In genomic region chr13:28931266-28931665, GRCm38 (mm10) we compare ENCODE assay signal across 11 mouse cellular contexts. TPM values are rescaled to one million over a fixed set of nuclear protein-coding genes. Genes with fewer than 3 reads are reported as not detected.
DNase-seq lines count a peak whose midpoint lies in the region; ATAC-seq and TF ChIP-seq lines count a peak whose summit lies in the region.
"Had no signal": no experiment of that assay in that cellular context is flagged by ENCODE, and none has a peak within 500 bp of the region (broad histone marks: within the 10 kb centered on the region; RNA-seq: fewer than 3 reads in every experiment).

No protein-coding gene starts in this region.

- H3K4me2 ChIP-seq in hindbrain, embryonic 13.5 days = no peak overlapping the region
- no peak overlapping the region for H3K4me2 ChIP-seq in hindbrain, embryonic 12.5 days (replicated peaks)
- H3K4me2 ChIP-seq in midbrain, postnatal 0 days (ENCODE audit: low read depth, low read length, poor library complexity, severe bottlenecking) = no peak overlapping the region
- H3K4me2 ChIP-seq: neural tube, embryonic 13.5 days had no signal

- WGBS in hindbrain, embryonic 13.5 days = 90% methylated on average over 3 of the region's 3 CpGs
- WGBS in hindbrain, embryonic 12.5 days = 79% methylated on average over 3 of the region's 3 CpGs
- 97% methylated on average over 3 of the region's 3 CpGs for whole genome bisulfite sequencing in midbrain, postnatal 0 days

- no peak overlapping the region for H3K4me3 ChIP-seq in hindbrain, embryonic 13.5 days
- no peak overlapping the region for H3K4me3 ChIP-seq in hindbrain, embryonic 12.5 days
- no peak overlapping the region for H3K4me3 ChIP-seq in brown adipose tissue, adult 24 weeks (ENCODE audit: insufficient read depth, low read depth, low read length)
- H3K4me3 ChIP-seq in midbrain, postnatal 0 days (ENCODE audit: low read depth, low read length) = no peak overlapping the region
- H3K4me3 ChIP-seq: neural tube, embryonic 13.5 days had no signal

- DNase-seq in heart, postnatal 4 days = peak; percentile 45
- DNase-seq in lung, postnatal 14 days = peak; percentile 5
- no peak for DNase-seq in midbrain, postnatal 0 days (ENCODE audit: low spot score)
- DNase-seq in cerebellum, postnatal 14 days = no peak
- no peak for DNase-seq in right cerebral cortex, postnatal 10 days (ENCODE audit: low spot score in 2 of 2)

- no peaks in the 10 kb centered on the region for H3K4me1 ChIP-seq in hindbrain, embryonic 13.5 days (replicated peaks)
- H3K4me1 ChIP-seq in hindbrain, embryonic 12.5 days = peaks cover 7% of the 10 kb centered on the region
- H3K4me1 ChIP-seq in brown adipose tissue, adult 24 weeks (ENCODE audit: control insufficient read depth, insufficient read depth, insufficient read length, low read length) = peaks cover 13% of the 10 kb centered on the region
- H3K4me1 ChIP-seq in midbrain, postnatal 0 days (ENCODE audit: insufficient read depth, low read length) = 0 out of 2 replicates have a peak, but pooled peaks cover 3% of the 10 kb centered on the region
- H3K4me1 ChIP-seq: neural tube, embryonic 13.5 days had no signal

- H3K36me3 ChIP-seq in hindbrain, embryonic 13.5 days = no peaks in the 10 kb centered on the region
- H3K36me3 ChIP-seq in hindbrain, embryonic 12.5 days = no peaks in the 10 kb centered on the region
- no peaks in the 10 kb centered on the region for H3K36me3 ChIP-seq in midbrain, postnatal 0 days (ENCODE audit: insufficient read depth, low read length)
- H3K36me3 ChIP-seq: neural tube, embryonic 13.5 days had no signal

- TF ChIP-seq CTCF in midbrain, postnatal 0 days (IDR thresholded peaks at IDR 0.05) = no peak

- no peaks in the 10 kb centered on the region for H3K9me3 ChIP-seq in hindbrain, embryonic 13.5 days
- no peaks in the 10 kb centered on the region for H3K9me3 ChIP-seq in hindbrain, embryonic 12.5 days (replicated peaks)
- H3K9me3 ChIP-seq in midbrain, postnatal 0 days (ENCODE audit: low read length) = no peaks in the 10 kb centered on the region
- H3K9me3 ChIP-seq: neural tube, embryonic 13.5 days had no signal

- H3K27ac ChIP-seq in hindbrain, embryonic 13.5 days = no peak overlapping the region
- H3K27ac ChIP-seq in hindbrain, embryonic 12.5 days = no peak overlapping the region
- peak overlapping the region; percentile 65 for H3K27ac ChIP-seq in brown adipose tissue, adult 24 weeks (replicated peaks; ENCODE audit: low read depth, low read length)
- no peak overlapping the region for H3K27ac ChIP-seq in midbrain, postnatal 0 days (ENCODE audit: low read depth, low read length)
- H3K27ac ChIP-seq: neural tube, embryonic 13.5 days had no signal

- no peak overlapping the region for H3K9ac ChIP-seq in hindbrain, embryonic 13.5 days
- no peak overlapping the region for H3K9ac ChIP-seq in hindbrain, embryonic 12.5 days
- no peak overlapping the region for H3K9ac ChIP-seq in midbrain, postnatal 0 days (replicated peaks; ENCODE audit: low read length, poor library complexity, severe bottlenecking)
- H3K9ac ChIP-seq: neural tube, embryonic 13.5 days had no signal

- no peaks in the 10 kb centered on the region for H3K27me3 ChIP-seq in hindbrain, embryonic 13.5 days
- H3K27me3 ChIP-seq in hindbrain, embryonic 12.5 days = no peaks in the 10 kb centered on the region
- H3K27me3 ChIP-seq in midbrain, postnatal 0 days (ENCODE audit: insufficient read depth, low read length) = no peaks in the 10 kb centered on the region
- H3K27me3 ChIP-seq: CH12.LX; neural tube, embryonic 13.5 days had no signal

- ATAC-seq in hindbrain, embryonic 13.5 days (ENCODE audit: low FRiP score) = 0 out of 2 replicates have a peak, but pooled peaks have one; percentile 32
- no peak for ATAC-seq in hindbrain, embryonic 12.5 days (ENCODE audit: low FRiP score)
- ATAC-seq in midbrain, postnatal 0 days (ENCODE audit: low FRiP score) = no peak
- ATAC-seq: intestine, postnatal 0 days had no signal

RNA-seq across cellular contexts. Expression of gene Sox4, which starts 22.2 kb away (rescaled TPM):
- polyA plus RNA-seq in hindbrain, embryonic 13.5 days (2015; fragmentation: Nextera tagmentation; extraction: Ambion mirVana) = 173 and 192 TPM in 2 replicates
- polyA plus RNA-seq in hindbrain, embryonic 12.5 days (2016; fragmentation: Nextera tagmentation; extraction: Ambion mirVana) = 255 and 291 TPM in 2 replicates
- polyA plus RNA-seq in brown adipose tissue, adult 24 weeks (2012; ENCODE audit: insufficient read depth, insufficient read length, missing spikeins) = 3.3 and 5.2 TPM in 2 replicates
- total RNA-seq in heart, postnatal 4 days (2021) = 100 to 1,000 TPM; 117 to 131 TPM
- total RNA-seq in midbrain, postnatal 0 days (2014; rRNA removed) = 169 and 203 TPM in 2 replicates
- 115 and 135 TPM in 2 replicates for polyA plus RNA-seq in midbrain, postnatal 0 days (2015; fragmentation: Nextera tagmentation; extraction: Ambion mirVana)
- total RNA-seq: CH12.LX had no signal

Comparison
In these comparisons a context has a peak if more than half of its experiments do, and no peak if none do; other contexts are left out.
1. DNase-seq: peak in heart, postnatal 4 days (single experiment) and lung, postnatal 14 days (single experiment); none in midbrain, postnatal 0 days (single experiment), cerebellum, postnatal 14 days (0 of 2) and right cerebral cortex, postnatal 10 days (0 of 2).
2. RNA of gene Sox4, which starts 22.2 kb away (polyA plus RNA-seq): 255 to 291 TPM in hindbrain, embryonic 12.5 days, 173 to 192 TPM in hindbrain, embryonic 13.5 days and 115 to 135 TPM in midbrain, postnatal 0 days; 3.3 to 5.2 TPM in brown adipose tissue, adult 24 weeks; every median in the first group is over 10 times any median in the second.